ENCODE assay signal across 13 mouse cellular contexts in genomic region chr11:32733195-32733594, GRCm38 (mm10).
"Had no signal": no experiment of that assay in that cellular context is flagged by ENCODE, and none has a peak within 500 bp of the region (broad histone marks: within the 10 kb centered on the region; RNA-seq: fewer than 3 reads in every experiment).

No protein-coding gene starts in this region.

- ATAC-seq: liver, postnatal 0 days; lung, postnatal 0 days; midbrain, embryonic 15.5 days had no signal

- DNase-seq: kidney, adult 2 months; kidney, postnatal 25 days; layer of hippocampus, adult 9-11 months; left cerebral cortex, postnatal 4 days; liver, postnatal 0 days; lung, embryonic 14.5 days; retina, postnatal 1 day; right cerebral cortex, postnatal 14 days; thymus, adult 2 months; thymus, postnatal 14 days; thymus, postnatal 4 days had no signal
